Mouse (Mus musculus) olfactory bulb, adult 2 months (tissue): Measurements from ENCODE around the gene Pde4b.

Source experiments
- CTCF ChIP-seq: fragments of 200-500 bp; IDR thresholded peaks from 2 replicates; pipeline ENCODE4 v1.5.1; 2012; ENCODE audit warnings: low read depth, mild to moderate bottlenecking, low read length, moderate library complexity; ENCODE audit not compliant: insufficient read depth
- POLR2A ChIP-seq: fragments of 200-500 bp; IDR thresholded peaks from 2 replicates; pipeline ENCODE4 v1.6.1; 2012; ENCODE audit warnings: mild to moderate bottlenecking, low read depth, low read length, moderate library complexity; ENCODE audit not compliant: insufficient read depth

DNA sequence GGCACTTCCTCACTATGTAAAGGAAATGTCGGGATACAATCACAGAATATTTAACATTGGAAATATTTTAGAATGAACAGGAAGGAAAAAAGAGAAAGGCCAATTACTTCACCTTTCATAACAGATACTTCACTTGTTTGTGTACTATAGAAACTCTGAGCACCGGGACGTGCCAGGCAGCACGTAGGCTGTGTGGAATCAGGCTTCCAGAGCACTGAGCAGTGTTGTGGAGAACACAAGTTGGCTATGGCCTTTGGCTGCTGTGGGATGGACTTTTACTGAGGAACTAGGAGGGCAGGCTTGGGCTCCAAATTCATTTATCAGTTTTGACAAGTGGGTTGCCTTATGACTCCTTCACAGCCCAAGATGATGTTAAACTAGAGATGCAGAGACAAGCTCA, 540.5 kb downstream of the Pde4b start:
- TF ChIP-seq CTCF = no peak
- TF ChIP-seq POLR2A = no peak
